Mouse (Mus musculus): ENCODE results near the gene Muc5ac.

The Muc5ac gene

DNA sequence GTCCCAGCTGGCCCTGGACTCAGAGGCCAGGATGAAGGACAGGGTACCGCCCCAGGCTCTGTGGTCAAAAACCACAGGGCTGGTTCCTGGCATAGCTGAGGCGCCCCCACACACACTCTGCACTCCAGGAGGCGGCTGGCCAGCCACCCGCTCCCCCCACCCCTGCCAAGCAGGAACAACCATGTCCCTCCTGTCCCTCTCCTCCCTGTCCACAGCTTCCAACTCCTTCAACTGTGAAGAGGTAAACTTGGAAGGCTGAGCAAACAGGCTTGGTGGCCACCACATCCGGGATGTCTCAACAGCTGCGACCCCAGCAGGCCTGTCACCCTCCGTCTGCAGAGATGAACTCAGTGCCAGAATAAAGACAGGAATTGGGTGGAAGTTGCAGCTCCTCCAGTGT, 47.2 kb downstream of the Muc5ac start:
- DNase-seq (ENCODE audit: low read depth, low spot score): no peak

DNA sequence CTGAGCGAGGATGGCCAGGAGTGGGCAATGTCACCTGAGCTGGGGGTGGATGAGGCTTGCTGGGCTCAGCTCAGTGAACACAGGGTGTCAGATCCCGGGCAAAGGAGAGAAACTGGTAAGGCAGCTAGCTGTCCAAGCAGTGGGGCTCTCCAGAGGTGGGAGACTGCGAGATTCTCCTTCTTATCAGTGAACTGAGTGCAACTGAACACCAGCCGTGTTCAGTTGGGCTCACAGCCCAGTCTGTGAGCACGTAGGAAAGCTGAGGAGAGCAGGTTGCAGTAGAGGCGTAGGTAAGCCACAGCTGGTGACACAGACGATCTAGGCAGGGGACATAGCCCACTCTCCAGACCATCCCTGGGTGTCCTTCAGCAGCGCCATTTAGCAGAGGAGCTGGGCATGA, 47.7 kb downstream of the Muc5ac start:
- DNase-seq (ENCODE audit: low read depth, low spot score): no peak

DNA sequence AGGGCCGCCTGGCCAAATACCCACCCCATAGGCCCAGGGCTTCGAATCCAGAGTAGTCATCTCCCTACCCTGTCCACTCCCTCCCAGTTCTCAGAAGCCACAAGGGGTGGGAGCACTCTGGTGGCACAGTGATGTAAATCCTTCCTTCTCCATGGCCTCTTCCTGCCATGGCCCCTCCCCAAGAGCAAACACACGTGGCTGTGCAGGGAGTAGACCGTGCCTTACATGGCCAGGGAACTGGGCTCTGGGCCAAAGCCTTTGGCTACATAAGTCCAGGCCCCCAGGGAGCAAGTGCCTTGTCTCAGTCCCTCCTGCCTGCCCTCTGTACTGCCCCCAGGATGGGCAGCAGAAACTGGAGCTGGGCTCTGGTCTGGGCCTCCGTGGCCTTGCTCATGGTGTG, 50.0 kb downstream of the Muc5ac start, which contains the start of gene Muc5b:
Gene Muc5b, plus strand, starts transcription at position 292 of the 400 bp plus-strand sequence.
- DNase-seq (ENCODE audit: low read depth, low spot score): no peak

DNA sequence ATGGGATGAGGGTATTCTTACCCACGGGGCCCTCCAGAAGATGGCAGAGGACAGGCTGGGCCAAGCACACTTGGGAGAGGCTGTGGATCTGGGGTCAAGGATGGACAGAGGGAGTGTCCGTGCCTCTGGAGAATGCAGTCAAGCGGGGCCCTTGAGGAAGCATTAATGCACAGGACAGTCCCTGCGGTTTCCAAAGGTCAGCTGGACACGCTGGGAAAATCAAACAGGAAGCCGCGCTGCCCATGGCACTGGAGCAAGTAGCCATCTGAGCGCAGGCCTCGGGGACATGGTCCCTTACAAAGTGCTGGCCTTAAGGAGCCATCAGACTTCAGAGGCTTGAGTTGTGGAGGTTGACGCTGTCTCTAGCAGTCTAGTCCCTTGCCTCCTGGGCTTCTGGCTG, 51.6 kb downstream of the Muc5ac start:
- no peak for DNase-seq (ENCODE audit: low read depth, low spot score)

DNA sequence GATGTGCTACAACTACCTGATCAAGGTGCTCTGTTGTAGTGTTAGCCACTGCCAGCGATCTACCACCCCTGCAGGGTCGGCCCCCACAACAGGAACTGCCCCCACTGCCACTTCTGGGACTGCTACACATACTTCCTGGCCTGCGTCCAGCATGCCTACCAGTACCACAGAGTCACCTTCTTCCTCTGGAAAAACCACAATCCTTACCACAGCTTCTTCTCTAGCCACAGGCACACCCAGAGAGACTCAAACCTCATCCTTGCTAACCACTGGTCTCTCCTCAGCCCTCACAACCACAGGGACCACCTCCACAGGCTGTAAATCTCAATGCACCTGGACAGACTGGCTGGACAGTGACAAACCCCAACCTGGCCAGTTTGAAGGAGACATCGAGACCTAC, 72.3 kb downstream of the Muc5ac start:
- DNase-seq (ENCODE audit: low read depth, low spot score): no peak

Measured in CD4-positive helper T cell, adult 2 months (primary cell).